Mouse (Mus musculus) kidney, embryonic 16.5 days (tissue): Measurements from ENCODE around the gene Slc41a3. TPM values are rescaled to one million over a fixed set of nuclear protein-coding genes. Genes with fewer than 3 reads are reported as not detected.
"Not testable (repeated sequence)": the region's sequence is repeated elsewhere in the genome, so short reads cannot be mapped to it uniquely, and the experiment has no call there.

ENCODE experiments used
- ATAC-seq: fragments of 200-750 bp; cut with Nextera tagmentation; 2 replicates; pipeline ENCODE4 v1.8.0; 2017; ENCODE audit warnings: moderate TSS enrichment; ENCODE audit not compliant: low FRiP score, low TSS enrichment
- H3K27ac ChIP-seq: fragments of 300-500 bp; sonication (generic); 2 replicates; pipeline ENCODE4 v1.5.1; 2014; ENCODE audit warnings: low read length
- H3K27me3 ChIP-seq: fragments of 300-500 bp; sonication (generic); 2 replicates; pipeline ENCODE4 v1.6.1; 2014; ENCODE audit warnings: low read length, control low read depth, mixed read lengths; ENCODE audit not compliant: insufficient read depth
- H3K36me3 ChIP-seq: fragments of 300-500 bp; sonication (generic); 2 replicates; pipeline ENCODE4 v1.6.1; 2014; ENCODE audit warnings: low read length, control low read depth, mixed read lengths; ENCODE audit not compliant: insufficient read depth
- H3K4me1 ChIP-seq: fragments of 300-500 bp; sonication (generic); 2 replicates; pipeline ENCODE4 v1.6.1; 2014; ENCODE audit warnings: low read length, control low read depth, mixed read lengths; ENCODE audit not compliant: insufficient read depth
- H3K4me2 ChIP-seq: fragments of 300-500 bp; sonication (generic); replicated peaks from 2 replicates; pipeline ENCODE4 v1.6.1; 2014; ENCODE audit warnings: low read depth, low read length
- H3K4me3 ChIP-seq: fragments of 300-500 bp; sonication (generic); 2 replicates; pipeline ENCODE4 v1.5.1; 2014; ENCODE audit warnings: mild to moderate bottlenecking, low read length
- H3K9ac ChIP-seq: fragments of 300-500 bp; sonication (generic); replicated peaks from 2 replicates; pipeline ENCODE4 v1.6.1; 2014; ENCODE audit warnings: low read length
- H3K9me3 ChIP-seq: fragments of 300-500 bp; sonication (generic); 2 replicates; pipeline ENCODE4 v1.6.1; 2016; ENCODE audit warnings: low read length, control low read depth
- WGBS: fragments of 180-500 bp; shearing (Covaris S2); extraction: QIAGEN DNeasy Blood & Tissue Kit; methylation state at CpG from one replicate; pipeline ENCODE4 v1.1.7; 2014; 5-methylcytosine and 5-hydroxymethylcytosine counted together
- polyA plus RNA-seq: library from polyadenylated mRNA; unstranded; fragments of >200 nt; fragmentation: Nextera tagmentation; extraction: Ambion mirVana; gene quantifications from 2 replicates; pipeline ENCODE4 v1.2.1, GENCODE M21; 2015

Gene Slc41a3
- polyA plus RNA-seq, 1 experiment from 2014 or later: 7.2 TPM

GRCm38 (mm10) chr6:90629506-90629905 is 25.0 kb downstream of the Slc41a3 start:
- H3K9ac ChIP-seq: no peak overlapping the region
- no peak overlapping the region for H3K27ac ChIP-seq
- H3K4me3 ChIP-seq: no peak overlapping the region
- no peak for ATAC-seq
- H3K9me3 ChIP-seq: no peaks in the 10 kb centered on the region
- no peaks in the 10 kb centered on the region for H3K27me3 ChIP-seq
- no peak overlapping the region for H3K4me2 ChIP-seq
- H3K36me3 ChIP-seq: no peaks in the 10 kb centered on the region; the same call in 1 of the 2 replicates
- H3K4me1 ChIP-seq: 0 out of 2 replicates have a peak, but pooled peaks cover 5% of the 10 kb centered on the region
- WGBS: 81% methylated on average over 6 of the region's 6 CpGs

DNA sequence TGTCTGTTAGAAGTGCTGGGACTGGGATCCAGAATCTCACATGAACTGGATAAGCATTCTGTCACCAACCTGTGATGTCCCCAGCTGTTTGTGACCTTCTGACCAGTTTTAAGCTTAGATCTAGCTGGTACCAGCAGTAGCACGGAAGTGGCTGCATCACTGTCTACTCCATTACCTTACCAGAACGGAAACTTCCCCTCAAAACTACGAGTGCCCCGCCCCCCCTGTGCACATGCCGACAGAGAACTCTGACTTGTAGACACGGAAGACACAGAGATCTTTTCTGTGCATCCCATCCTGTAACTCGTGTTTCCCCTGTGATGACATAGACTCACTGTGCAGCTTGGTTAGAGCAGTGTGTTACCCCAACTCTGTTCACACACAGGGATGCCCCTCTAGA is 25.9 kb downstream of the Slc41a3 start:
- no peaks in the 10 kb centered on the region for H3K27me3 ChIP-seq
- H3K4me3 ChIP-seq: no peak overlapping the region
- H3K4me1 ChIP-seq: 0 out of 2 replicates have a peak, but pooled peaks cover under 1% of the 10 kb centered on the region
- no peak for ATAC-seq
- H3K27ac ChIP-seq: no peak overlapping the region
- no peak overlapping the region for H3K9ac ChIP-seq
- H3K9me3 ChIP-seq: no peaks in the 10 kb centered on the region
- 88% methylated on average over 7 of the region's 7 CpGs for WGBS
- H3K4me2 ChIP-seq: no peak overlapping the region
- no peaks in the 10 kb centered on the region; the same call in 1 of the 2 replicates for H3K36me3 ChIP-seq

DNA sequence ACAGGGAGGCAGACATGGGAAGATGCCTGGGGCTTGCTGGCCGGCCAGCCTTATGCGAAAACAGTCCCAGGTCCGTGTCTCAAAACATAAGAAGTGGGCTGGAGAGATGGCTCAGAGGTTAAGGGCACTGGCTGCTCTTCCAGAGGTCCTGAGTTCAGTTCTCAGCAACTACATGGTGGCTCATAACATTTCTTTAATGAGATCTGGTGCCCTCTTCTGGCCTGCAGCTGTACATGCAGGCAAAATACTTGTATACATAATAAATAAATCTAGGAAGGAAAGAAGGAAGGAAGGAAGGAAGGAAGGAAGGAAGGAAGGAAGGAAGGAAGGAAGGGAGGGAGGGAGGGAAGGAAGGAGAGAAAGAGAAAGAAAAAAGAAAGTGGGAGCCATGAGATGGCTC is 28.0 kb downstream of the Slc41a3 start:
- H3K4me2 ChIP-seq, H3K9ac ChIP-seq, H3K9me3 ChIP-seq, H3K4me1 ChIP-seq, H3K4me3 ChIP-seq, H3K27me3 ChIP-seq, H3K27ac ChIP-seq, ATAC-seq, H3K36me3 ChIP-seq: not testable (repeated sequence)
- WGBS: 81% methylated on average over 3 of the region's 3 CpGs

DNA sequence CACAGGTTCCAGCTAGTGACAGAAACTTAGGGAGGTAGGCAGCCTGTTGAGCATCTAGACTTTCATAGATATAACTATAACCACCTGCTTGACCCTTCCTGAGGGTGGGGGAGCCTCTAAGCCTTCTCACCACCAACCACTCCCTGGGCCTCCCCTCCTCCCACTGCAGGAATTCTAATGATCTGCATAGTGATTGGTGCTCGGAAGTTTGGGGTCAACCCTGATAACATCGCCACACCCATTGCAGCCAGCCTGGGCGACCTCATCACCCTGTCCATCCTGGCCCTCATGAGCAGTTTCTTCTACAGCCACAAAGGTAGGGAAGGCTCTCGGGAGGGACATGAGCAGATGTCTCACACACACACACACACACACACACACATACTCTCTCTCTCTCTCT is 30.6 kb downstream of the Slc41a3 start:
- WGBS: 61% methylated on average over 4 of the region's 4 CpGs
- no peak overlapping the region for H3K4me3 ChIP-seq
- no peak for ATAC-seq

GRCm38 (mm10) chr6:90635611-90636010 is 31.1 kb downstream of the Slc41a3 start:
- no peak for ATAC-seq
- Histone ChIP-seq H3K27me3 (no peaks in the 10 kb centered on the region), H3K4me3 (no peak overlapping the region), H3K27ac (no peak overlapping the region), H3K9ac (no peak overlapping the region), H3K4me2 (no peak overlapping the region), H3K9me3 (no peaks in the 10 kb centered on the region), H3K36me3 (peaks cover 2% of the 10 kb centered on the region; the same call in 1 of the 2 replicates), H3K4me1 (no peaks in the 10 kb centered on the region)
- 57% methylated on average over 3 of the region's 3 CpGs for WGBS

More for the DNA sequence above, 30.6 kb downstream of the Slc41a3 start:
- no peak overlapping the region for H3K4me2 ChIP-seq
- H3K27ac ChIP-seq: no peak overlapping the region
- H3K36me3 ChIP-seq: peaks cover 2% of the 10 kb centered on the region; the same call in 1 of the 2 replicates
- H3K9me3 ChIP-seq: no peaks in the 10 kb centered on the region
- no peak overlapping the region for H3K9ac ChIP-seq
- H3K27me3 ChIP-seq: no peaks in the 10 kb centered on the region
- H3K4me1 ChIP-seq: no peaks in the 10 kb centered on the region

DNA sequence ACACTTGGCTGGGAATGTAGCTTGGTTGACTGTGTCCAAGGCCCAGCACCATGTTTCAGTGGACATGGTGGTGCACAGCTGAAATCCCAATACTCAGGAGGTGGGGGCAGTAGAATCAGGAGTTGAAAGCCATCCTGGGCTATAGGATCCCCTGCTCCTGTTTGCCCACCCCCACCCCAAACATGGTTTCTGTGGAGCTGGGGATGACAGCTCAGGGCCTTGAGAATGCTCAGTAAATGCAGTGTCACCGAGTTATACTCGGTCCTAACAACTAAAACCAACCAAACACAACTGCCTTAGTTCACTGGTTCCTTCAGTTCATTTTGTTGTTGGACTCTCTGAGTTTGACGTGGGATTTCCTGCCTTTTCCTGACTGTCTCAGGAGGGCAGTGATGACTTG is 38.5 kb downstream of the Slc41a3 start:
- H3K27me3 ChIP-seq: no peaks in the 10 kb centered on the region
- H3K4me2 ChIP-seq: no peak overlapping the region
- no peaks in the 10 kb centered on the region for H3K36me3 ChIP-seq
- no peak overlapping the region for H3K9ac ChIP-seq
- H3K27ac ChIP-seq: no peak overlapping the region
- no peak overlapping the region for H3K4me3 ChIP-seq
- 80% methylated on average over 3 of the region's 3 CpGs for WGBS
- peaks cover 6% of the 10 kb centered on the region; the same call in 1 of the 2 replicates for H3K4me1 ChIP-seq
- no peaks in the 10 kb centered on the region for H3K9me3 ChIP-seq
- ATAC-seq: no peak

DNA sequence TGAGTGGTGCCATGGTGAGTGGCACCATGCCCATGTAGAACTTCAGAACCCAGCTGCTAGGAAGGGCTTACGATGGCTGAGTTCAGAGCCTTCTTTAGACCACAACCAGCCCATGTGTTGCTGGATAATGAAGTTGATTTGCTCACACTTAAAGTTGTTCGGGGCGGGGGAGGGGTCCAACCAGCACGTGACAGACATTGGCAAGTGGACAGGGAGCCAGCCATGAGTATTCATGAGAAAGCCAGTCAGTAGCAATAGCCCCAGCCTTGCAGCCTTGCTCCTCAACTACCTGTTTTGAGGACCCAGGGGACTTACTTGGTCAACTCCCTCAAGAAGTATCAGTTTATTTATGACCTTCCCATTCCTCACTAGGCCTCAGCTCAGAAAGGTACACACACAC is 40.4 kb downstream of the Slc41a3 start:
- no peak for ATAC-seq
- 73% methylated on average over 4 of the region's 4 CpGs for WGBS

DNA sequence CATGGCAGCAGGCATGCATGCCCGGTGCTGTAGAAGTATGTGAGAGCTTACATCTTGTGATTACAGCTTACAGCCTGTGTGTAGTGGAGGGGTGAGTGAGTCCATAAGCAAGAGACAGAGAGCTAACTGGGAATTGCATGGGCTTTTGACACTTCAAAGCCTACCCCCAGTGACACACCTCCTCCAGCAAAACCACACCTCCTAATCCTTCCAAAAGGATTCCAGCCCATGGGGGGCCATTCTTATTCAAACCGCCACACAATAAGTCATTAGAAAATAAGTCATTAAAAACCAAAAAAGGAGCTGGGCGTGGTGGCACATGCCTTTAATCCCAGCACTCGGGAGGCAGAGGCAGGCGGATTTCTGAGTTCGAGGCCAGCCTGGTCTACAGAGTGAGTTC is 43.9 kb downstream of the Slc41a3 start:
- no peak overlapping the region for H3K9ac ChIP-seq
- 96% methylated on average over 5 of the region's 6 CpGs for WGBS
- H3K4me2 ChIP-seq: no peak overlapping the region
- H3K4me1 ChIP-seq: peaks cover 6% of the 10 kb centered on the region; the same call in 1 of the 2 replicates
- no peak overlapping the region for H3K4me3 ChIP-seq
- H3K27me3 ChIP-seq: no peaks in the 10 kb centered on the region
- H3K27ac ChIP-seq: no peak overlapping the region
- no peaks in the 10 kb centered on the region for H3K36me3 ChIP-seq
- no peaks in the 10 kb centered on the region for H3K9me3 ChIP-seq
- no peak for ATAC-seq

More for the DNA sequence above, 40.4 kb downstream of the Slc41a3 start:
- Histone ChIP-seq H3K9me3 (no peaks in the 10 kb centered on the region), H3K27ac (no peak overlapping the region), H3K27me3 (no peaks in the 10 kb centered on the region), H3K9ac (no peak overlapping the region), H3K4me1 (peaks cover 6% of the 10 kb centered on the region; the same call in 1 of the 2 replicates), H3K36me3 (no peaks in the 10 kb centered on the region), H3K4me2 (no peak overlapping the region), H3K4me3 (no peak overlapping the region)

DNA sequence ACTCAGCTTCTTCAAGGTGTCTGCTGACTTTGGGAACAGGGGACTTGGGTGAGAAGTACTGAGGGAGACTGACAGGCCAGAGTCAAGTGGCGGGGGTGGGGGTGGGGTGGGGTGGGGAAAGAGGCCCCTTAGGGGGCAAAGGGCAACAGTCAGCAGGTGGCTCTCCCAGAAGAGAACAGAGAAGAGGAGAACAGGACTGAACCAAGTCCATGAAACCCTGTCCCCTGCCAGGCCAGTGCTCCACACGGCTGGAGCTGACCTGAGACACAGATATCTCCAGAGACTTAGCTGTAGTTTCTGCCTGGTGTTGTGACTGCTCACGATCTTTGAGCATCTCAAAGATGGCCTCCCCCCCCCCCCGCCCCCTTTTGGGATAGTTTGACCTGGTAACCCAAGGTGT is 44.8 kb downstream of the Slc41a3 start:
- H3K9ac ChIP-seq: no peak overlapping the region
- H3K4me1 ChIP-seq: peaks cover 5% of the 10 kb centered on the region; the same call in 1 of the 2 replicates
- no peaks in the 10 kb centered on the region for H3K9me3 ChIP-seq
- no peak overlapping the region for H3K4me3 ChIP-seq
- no peak overlapping the region for H3K27ac ChIP-seq
- H3K4me2 ChIP-seq: no peak overlapping the region
- no peaks in the 10 kb centered on the region for H3K27me3 ChIP-seq
- H3K36me3 ChIP-seq: no peaks in the 10 kb centered on the region
- ATAC-seq: no peak
- WGBS: 59% methylated on average over 4 of the region's 4 CpGs

DNA sequence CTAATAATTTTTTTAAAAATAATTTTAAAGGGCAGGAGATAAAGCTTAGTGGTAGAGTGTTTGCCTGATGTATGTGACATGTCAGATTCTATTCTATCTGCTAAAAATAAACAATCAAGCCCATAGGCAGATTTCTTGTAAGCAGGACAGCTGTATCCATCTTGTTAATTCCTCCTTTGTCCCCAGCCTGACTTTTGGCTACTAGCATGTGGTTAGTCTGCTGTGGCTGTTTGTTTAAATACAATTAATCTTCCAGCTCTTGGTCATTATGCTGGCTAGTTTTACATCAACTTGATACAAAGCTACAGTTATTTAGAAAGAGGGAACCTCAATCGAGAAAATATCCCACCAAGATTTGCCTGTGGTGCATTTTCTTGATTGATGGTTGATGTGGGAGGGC is 46.1 kb downstream of the Slc41a3 start:
- Histone ChIP-seq H3K4me1 (no peaks in the 10 kb centered on the region), H3K4me2 (no peak overlapping the region), H3K9ac (no peak overlapping the region), H3K27ac (no peak overlapping the region), H3K27me3 (no peaks in the 10 kb centered on the region), H3K9me3 (no peaks in the 10 kb centered on the region), H3K36me3 (no peaks in the 10 kb centered on the region), H3K4me3 (no peak overlapping the region)
- WGBS: 41% methylated on average over 1 of the region's 1 CpGs
- no peak for ATAC-seq
